Mouse (Mus musculus): ENCODE measurements around the gene Hs3st3b1.

DNA sequence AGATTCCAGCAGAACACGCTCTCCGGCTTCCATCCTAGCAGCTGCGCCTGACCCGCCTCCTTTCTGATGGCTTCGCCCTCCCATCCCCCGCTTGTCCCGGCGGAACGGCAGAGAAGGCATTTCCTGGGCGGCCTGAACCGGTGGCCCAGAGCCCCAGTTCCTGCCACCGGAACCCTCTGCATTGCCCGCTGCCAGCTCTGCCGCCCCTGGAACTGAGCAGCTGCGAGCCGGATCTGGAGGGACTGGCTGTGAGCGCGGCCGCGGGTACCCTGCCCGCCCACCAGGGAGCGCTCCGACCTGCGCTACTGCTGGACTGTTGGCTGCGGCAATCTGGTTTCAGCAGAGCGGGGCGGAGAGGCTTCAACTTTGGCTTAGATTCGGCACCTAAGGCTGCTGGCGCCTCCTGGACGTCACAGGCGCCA lies 3.1 kb upstream of the Hs3st3b1 start:
- TF ChIP-seq CTCF (IDR thresholded peaks at IDR 0.05; ENCODE audit: control insufficient read depth, insufficient read depth, insufficient replicate concordance, low read depth, low read length) (peak; percentile 60; the same call in 1 of the 2 replicates), POLR2A (IDR thresholded peaks at IDR 0.05; ENCODE audit: control insufficient read depth, low read depth, low read length) (no peak)
